Mouse (Mus musculus) heart, postnatal 14 days (tissue): ENCODE measurements around the gene Zfp946. TPM values are rescaled to one million over a fixed set of nuclear protein-coding genes. Genes with fewer than 3 reads are reported as not detected.

Experiments used
- DNase-seq, 2 experiments: peaks; one replicate each; pipeline ENCODE4 v3.0.0; 2021 to 2022
- intact Hi-C: fragments of 180-260 bp; cut with DNase I; formaldehyde crosslinking; loops from one replicate; pipeline ENCODE4 v1.15.1; 2025
- long read RNA-seq, 2 experiments: library from polyadenylated mRNA; stranded (forward); transcript quantifications; one replicate each; pipeline ENCODE4 v2.0.0; 2021
- total RNA-seq, 2 experiments: library from RNA; stranded (reverse); gene quantifications; 2 replicates each; pipeline ENCODE4 v1.2.3; 2021

Gene Zfp946
- 1 to 10 TPM; 3.3 to 3.8 TPM for total RNA-seq
- long read RNA-seq, experiment 1, partial matches to known transcripts: 0 of 4 reads
- long read RNA-seq, experiment 1, other reads (novel, unspliced or antisense): 2 of 4 reads
- long read RNA-seq, experiment 2, partial matches to known transcripts: 0 of 5 reads
- long read RNA-seq, experiment 2, other reads (novel, unspliced or antisense): 2 of 5 reads

DNA sequence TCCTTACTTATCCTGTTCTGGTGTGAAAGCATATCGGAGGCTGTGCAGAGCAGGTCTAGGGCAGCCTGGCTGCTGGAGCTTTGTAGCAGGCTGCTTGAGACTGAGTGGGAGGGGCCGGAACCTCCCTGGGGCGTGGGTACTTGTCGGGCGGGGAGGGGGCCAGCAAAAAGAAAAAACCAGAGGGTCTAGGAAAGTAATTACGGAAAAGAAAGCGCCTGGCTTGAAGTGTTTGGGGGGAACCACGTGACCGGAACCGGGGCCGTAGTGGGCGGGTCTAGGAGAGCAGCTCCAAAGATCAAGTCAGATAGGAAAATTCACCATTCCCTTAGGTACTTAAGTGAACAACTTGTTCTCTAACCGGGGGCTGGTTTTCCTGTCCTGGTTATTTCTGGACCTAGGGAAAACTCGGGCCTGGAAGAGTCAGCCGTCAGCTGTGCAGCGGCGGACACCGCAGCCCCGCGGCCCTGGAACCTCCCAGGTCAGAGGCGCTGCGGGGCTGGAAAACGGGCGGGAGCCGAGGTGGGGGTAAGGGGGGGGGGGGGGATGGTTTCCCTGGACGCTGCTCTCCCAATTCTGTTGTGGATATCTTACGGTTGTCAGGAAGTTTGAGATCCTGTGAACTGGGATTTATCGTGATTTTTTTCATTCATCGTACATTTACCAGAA is at the start of gene Zfp946:
Zfp946 (plus strand) TSS at position 271 of the 666 bp plus-strand sequence.
- DNase-seq: peak; percentile 76 to 78
- intact Hi-C loops: loop anchor here (10.0 kb wide), 1 partner anchor 199 kb away; the partner anchor contains the start of gene Zfp994

- intact Hi-C loops: loop anchor here (2.0 to 10.0 kb wide), 3 partner anchors 58 to 328 kb away; partner anchors contain the start of gene Zfp947
- peak; percentile 16 to 30 for DNase-seq
Measured at GRCm38 (mm10) chr17:22410756-22411155, 13.3 kb upstream of the Zfp946 start.

GRCm38 (mm10) chr17:22417510-22417909 is 6.5 kb upstream of the Zfp946 start:
- intact Hi-C loops: loop anchor here (10.0 kb wide), 1 partner anchor 253 kb away; the partner anchor contains the start of gene Zfp947
- peak; percentile 65 to 76 for DNase-seq

GRCm38 (mm10) chr17:22424636-22425354 is 773 bp downstream of the Zfp946 start:
- intact Hi-C loops: loop anchor here (10.0 kb wide), 1 partner anchor 200 kb away; the partner anchor contains the start of gene Zfp994
- DNase-seq: peak in 1 of 2 experiments; percentile 5

DNA sequence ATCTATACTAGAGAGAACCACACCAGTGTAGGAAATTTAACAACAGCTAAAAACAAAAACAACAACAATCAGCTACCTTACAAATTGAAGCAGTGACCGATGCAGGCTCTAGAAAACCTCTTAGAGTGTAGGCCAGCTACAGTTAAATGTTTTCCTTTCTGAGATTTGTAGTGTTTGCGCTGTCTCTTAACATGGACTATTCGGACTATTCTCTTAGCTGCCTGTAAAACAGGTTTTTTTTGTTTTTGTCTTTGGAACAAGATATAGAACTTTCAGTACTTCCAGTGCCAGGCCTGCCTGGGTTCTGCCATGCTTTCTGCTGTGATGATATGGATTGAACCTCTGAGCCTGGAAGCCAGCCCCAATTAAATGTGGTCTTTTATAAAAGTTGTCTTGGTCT is 23.7 kb downstream of the Zfp946 start:
- intact Hi-C loops: no loop called here
- no peak for DNase-seq

GRCm38 (mm10) chr17:22497120-22497519 is 73.1 kb downstream of the Zfp946 start:
- intact Hi-C loops: no loop called here
- no peak for DNase-seq

Other genes with a start within 250 kb of the Zfp946 start
- gene Zfp994, start 198.6 kb upstream of the Zfp946 start, total RNA-seq: 1 to 10 TPM; 2.2 to 2.5 TPM
- 1 to 10 TPM; 6.5 to 7.0 TPM for gene CT030661.1, start 109.4 kb upstream of the Zfp946 start, total RNA-seq
- gene Zfp944, start 62.8 kb upstream of the Zfp946 start, total RNA-seq: 1 to 10 TPM; 4.6 to 4.9 TPM
- gene Zfp758, start 62.8 kb upstream of the Zfp946 start, total RNA-seq: 1 to 10 TPM; 7.5 to 8.3 TPM
- gene Vmn2r111, start 149.3 kb downstream of the Zfp946 start, total RNA-seq: not detected
- gene Vmn2r112, start 176.7 kb downstream of the Zfp946 start, total RNA-seq: not detected